Mouse (Mus musculus) liver, adult 2 months (tissue): ENCODE data around the gene Ivns1abp. TPM values are rescaled to one million over a fixed set of nuclear protein-coding genes. Genes with fewer than 3 reads are reported as not detected.

Experiments used
- DNase-seq: peaks from one replicate; pipeline ENCODE4 v3.0.0-alpha.2; 2011; ENCODE audit warnings: low read depth, low spot score; ENCODE audit errors: extremely low read depth
- H3K27ac ChIP-seq: fragments of 200-500 bp; replicated peaks from 2 replicates; pipeline ENCODE4 v1.5.1; 2012; ENCODE audit warnings: low read depth, mild to moderate bottlenecking, control low read depth, inconsistent platforms, low read length; ENCODE audit not compliant: insufficient read depth
- H3K27me3 ChIP-seq: fragments of 200-500 bp; 2 replicates; pipeline ENCODE4 v1.6.1; 2012; ENCODE audit warnings: mild to moderate bottlenecking, moderate library complexity, low read length, inconsistent platforms; ENCODE audit not compliant: control insufficient read depth, insufficient read depth
- H3K36me3 ChIP-seq: fragments of 200-500 bp; 2 replicates; pipeline ENCODE4 v1.6.1; 2012; ENCODE audit warnings: low read length, inconsistent platforms; ENCODE audit not compliant: control insufficient read depth, insufficient read depth
- H3K4me1 ChIP-seq: fragments of 200-500 bp; 2 replicates; pipeline ENCODE4 v1.6.1; 2011; ENCODE audit warnings: low read length; ENCODE audit not compliant: control insufficient read depth, insufficient read depth
- H3K4me3 ChIP-seq: fragments of 200-500 bp; 2 replicates; pipeline ENCODE4 v1.5.1; 2011; ENCODE audit warnings: low read depth, mild to moderate bottlenecking, control low read depth, low read length, moderate library complexity; ENCODE audit not compliant: insufficient read depth
- H3K79me2 ChIP-seq: fragments of 200-500 bp; 2 replicates; pipeline ENCODE4 v1.6.1; 2012; ENCODE audit warnings: inconsistent platforms, mild to moderate bottlenecking, low read length, moderate library complexity; ENCODE audit not compliant: control insufficient read depth, insufficient read depth
- H3K9ac ChIP-seq: fragments of 200-500 bp; 2 replicates; pipeline ENCODE4 v1.6.1; 2012; ENCODE audit warnings: low read depth, mild to moderate bottlenecking, control low read depth, inconsistent platforms, low read length
- CTCF ChIP-seq: fragments of 200-500 bp; IDR thresholded peaks from 2 replicates; pipeline ENCODE4 v1.5.1; 2011; ENCODE audit warnings: low read depth, low read length, control low read depth
- POLR2A ChIP-seq: fragments of 200-500 bp; IDR thresholded peaks from 2 replicates; pipeline ENCODE4 v1.6.1; 2011; ENCODE audit warnings: low read length, control low read depth; ENCODE audit not compliant: insufficient read depth; ENCODE audit errors: extremely low read depth
- WGBS: fragments of 180-500 bp; shearing (Covaris S2); methylation state at CpG from one replicate; pipeline ENCODE4 v1.1.7; 2018; 5-methylcytosine and 5-hydroxymethylcytosine counted together
- polyA plus RNA-seq: library from polyadenylated mRNA; depleted of rRNA; stranded (reverse); fragments of >200 nt; gene quantifications from 2 replicates; pipeline ENCODE4 v1.2.3, GENCODE M21; 2012; rRNA removed
- total RNA-seq: library from RNA; depleted of rRNA; stranded (reverse); fragments of >200 nt; gene quantifications from 2 replicates; pipeline ENCODE4 v1.2.3, GENCODE M21; 2014; rRNA removed

Gene Ivns1abp
- total RNA-seq (105 and 111 TPM in 2 replicates), polyA plus RNA-seq (11.4 and 16.7 TPM in 2 replicates)

GRCm38 (mm10) chr1:151344283-151345108 lies at the start of gene Ivns1abp:
TSS of gene Ivns1abp (plus strand) at chr1:151344477.
- peak; percentile 88 for DNase-seq
- WGBS, result under 1% methylated on average over 104 of the region's 104 CpGs

GRCm38 (mm10) chr1:151295486-151295885 lies 48.8 kb upstream of the Ivns1abp start:
- peaks cover 8% of the 10 kb centered on the region for H3K4me1 ChIP-seq
- no peaks in the 10 kb centered on the region for H3K79me2 ChIP-seq
- H3K4me3 ChIP-seq, result no peak overlapping the region
- no peak overlapping the region for H3K9ac ChIP-seq
- H3K36me3 ChIP-seq, result no peaks in the 10 kb centered on the region
- no peak for TF ChIP-seq CTCF
- no peak for TF ChIP-seq POLR2A
- H3K27ac ChIP-seq, result no peak overlapping the region
- DNase-seq, result no peak
- 94% methylated on average over 3 of the region's 3 CpGs for WGBS
- H3K27me3 ChIP-seq, result no peaks in the 10 kb centered on the region

More at GRCm38 (mm10) chr1:151344283-151345108, at the start of gene Ivns1abp:
- Histone ChIP-seq H3K27me3 (no peaks in the 10 kb centered on the region), H3K36me3 (peaks cover 3% of the 10 kb centered on the region), H3K79me2 (peaks cover 21% of the 10 kb centered on the region; the same call in 1 of the 2 replicates), H3K27ac (peak within 1 kb of the TSS; percentile 96), H3K4me3 (peak within 1 kb of the TSS; percentile 95), H3K9ac (peak within 1 kb of the TSS; percentile 95), H3K4me1 (peaks cover 19% of the 10 kb centered on the region)
- TF ChIP-seq POLR2A, result peak; percentile 94
- TF ChIP-seq CTCF, result no peak

GRCm38 (mm10) chr1:151296621-151297020 lies 47.7 kb upstream of the Ivns1abp start:
- H3K4me3 ChIP-seq, result no peak overlapping the region
- 48% methylated on average over 1 of the region's 1 CpGs for WGBS
- H3K36me3 ChIP-seq, result no peaks in the 10 kb centered on the region
- peak; percentile 83 for DNase-seq
- TF ChIP-seq POLR2A (no peak), CTCF (no peak)
- H3K9ac ChIP-seq, result no peak overlapping the region
- H3K79me2 ChIP-seq, result no peaks in the 10 kb centered on the region
- H3K27me3 ChIP-seq, result no peaks in the 10 kb centered on the region
- peaks cover 8% of the 10 kb centered on the region for H3K4me1 ChIP-seq
- no peak overlapping the region; the same call in 1 of the 2 replicates for H3K27ac ChIP-seq

GRCm38 (mm10) chr1:151297025-151297424 lies 47.3 kb upstream of the Ivns1abp start:
- Histone ChIP-seq H3K79me2 (no peaks in the 10 kb centered on the region), H3K27ac (no peak overlapping the region; the same call in 1 of the 2 replicates), H3K36me3 (no peaks in the 10 kb centered on the region), H3K27me3 (no peaks in the 10 kb centered on the region), H3K4me1 (peaks cover 8% of the 10 kb centered on the region), H3K9ac (no peak overlapping the region), H3K4me3 (no peak overlapping the region)
- TF ChIP-seq POLR2A, result no peak
- no peak for TF ChIP-seq CTCF
- DNase-seq, result no peak
- WGBS, result 78% methylated on average over 6 of the region's 6 CpGs

GRCm38 (mm10) chr1:151297596-151297995 lies 46.7 kb upstream of the Ivns1abp start:
- no peak overlapping the region for H3K9ac ChIP-seq
- H3K4me1 ChIP-seq, result peaks cover 8% of the 10 kb centered on the region
- H3K36me3 ChIP-seq, result no peaks in the 10 kb centered on the region
- H3K79me2 ChIP-seq, result no peaks in the 10 kb centered on the region
- H3K27me3 ChIP-seq, result no peaks in the 10 kb centered on the region
- no peak overlapping the region for H3K27ac ChIP-seq
- DNase-seq, result no peak
- H3K4me3 ChIP-seq, result no peak overlapping the region
- TF ChIP-seq POLR2A (no peak), CTCF (no peak)
- 93% methylated on average over 2 of the region's 2 CpGs for WGBS

- 78% methylated on average over 6 of the region's 6 CpGs for WGBS
- Histone ChIP-seq H3K9ac (no peak overlapping the region), H3K79me2 (no peaks in the 10 kb centered on the region), H3K4me1 (peaks cover 2% of the 10 kb centered on the region; the same call in 1 of the 2 replicates), H3K27me3 (no peaks in the 10 kb centered on the region), H3K36me3 (no peaks in the 10 kb centered on the region), H3K27ac (no peak overlapping the region), H3K4me3 (no peak overlapping the region)
- TF ChIP-seq CTCF, result no peak
- TF ChIP-seq POLR2A, result no peak
- no peak for DNase-seq
These were observed 42.8 kb upstream of the Ivns1abp start for GRCm38 (mm10) chr1:151301456-151301855.
